In the genomic region with DNA sequence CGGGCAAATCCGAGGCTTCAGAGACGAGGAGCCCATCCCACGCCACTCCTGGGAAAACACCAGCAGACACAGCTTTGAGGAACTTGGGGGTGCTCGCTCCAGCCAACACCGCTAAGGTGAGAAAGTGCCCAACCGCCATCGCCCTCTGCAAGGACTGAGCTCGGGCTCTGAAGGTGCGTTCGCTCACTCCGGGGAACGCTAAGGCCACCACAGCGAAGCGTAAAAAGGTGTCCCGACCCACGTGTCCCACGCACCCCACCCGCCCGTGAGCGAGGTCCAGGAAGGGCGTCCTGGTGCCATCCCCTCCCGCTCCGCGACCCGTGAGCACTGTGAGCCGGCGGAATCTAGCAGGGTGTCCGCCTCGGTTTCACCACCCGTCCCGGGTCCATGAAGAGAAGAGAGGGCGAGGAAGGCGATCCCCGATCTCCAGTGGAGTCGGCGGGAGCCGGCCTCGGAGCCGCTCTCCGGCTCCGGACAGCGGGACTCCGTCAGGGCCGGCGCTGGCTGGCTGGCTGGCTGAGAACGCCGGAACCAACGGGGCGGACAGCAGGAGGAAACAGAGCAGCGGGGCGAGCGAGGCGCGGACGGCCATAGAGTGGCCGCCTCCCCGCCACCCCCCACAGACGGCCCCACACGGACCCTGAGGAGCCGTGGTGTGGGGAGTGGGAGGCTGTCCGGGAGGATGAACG, we compare ENCODE assay signal across 8 mouse cellular contexts. TPM values are rescaled to one million over a fixed set of nuclear protein-coding genes. Genes with fewer than 3 reads are reported as not detected.
A peak's percentile ranks its signal among the peaks of the same experiment; 100 is the strongest.
DNase-seq lines count a peak whose midpoint lies in the region; ATAC-seq and TF ChIP-seq lines count a peak whose summit lies in the region.

No protein-coding gene starts in this region.

- H3K4me1 ChIP-seq in embryonic facial prominence, embryonic 14.5 days (ENCODE audit: control insufficient read depth, insufficient read depth, low read length): no peaks in the 10 kb centered on the region; the same call in 1 of the 2 replicates
- peaks cover 7% of the 10 kb centered on the region for H3K4me1 ChIP-seq in midbrain, embryonic 14.5 days (ENCODE audit: control insufficient read depth, insufficient read depth, low read length)
- peaks cover 2% of the 10 kb centered on the region; the same call in 1 of the 2 replicates for H3K4me1 ChIP-seq in testis, adult 2 months (ENCODE audit: control insufficient read depth, insufficient read depth, low read length)

- H3K27ac ChIP-seq in embryonic facial prominence, embryonic 14.5 days (replicated peaks; ENCODE audit: low read depth, low read length): peak overlapping the region; percentile 77
- peak overlapping the region; percentile 94 for H3K27ac ChIP-seq in midbrain, embryonic 14.5 days (replicated peaks; ENCODE audit: low read depth, low read length)
- peak overlapping the region; percentile 94 for H3K27ac ChIP-seq in testis, adult 2 months (ENCODE audit: control insufficient read depth, insufficient read depth, low read depth, low read length)

- H3K27me3 ChIP-seq in embryonic facial prominence, embryonic 14.5 days (replicated peaks; ENCODE audit: control insufficient read depth, insufficient read depth, low read length): no peaks in the 10 kb centered on the region
- H3K27me3 ChIP-seq in midbrain, embryonic 14.5 days (ENCODE audit: control insufficient read depth, insufficient read depth, low read length): no peaks in the 10 kb centered on the region
- H3K27me3 ChIP-seq in testis, adult 2 months (ENCODE audit: control insufficient read depth, insufficient read depth, low read length): no peaks in the 10 kb centered on the region

- TF ChIP-seq POLR2A in testis, adult 2 months (IDR thresholded peaks at IDR 0.05; ENCODE audit: control insufficient read depth, low read depth, low read length): no peak

- H3K4me3 ChIP-seq in embryonic facial prominence, embryonic 14.5 days (ENCODE audit: low read depth, low read length): peak overlapping the region; percentile 98
- peak overlapping the region; percentile 97 for H3K4me3 ChIP-seq in midbrain, embryonic 14.5 days (replicated peaks; ENCODE audit: low read depth, low read length)
- H3K4me3 ChIP-seq in testis, adult 2 months (ENCODE audit: control insufficient read depth, low read depth, low read length): peak overlapping the region; percentile 98

- ATAC-seq in CD4-positive, CD25-positive, alpha-beta regulatory T cell, adult 4 months: peak; percentile 24
- ATAC-seq in embryonic facial prominence, embryonic 14.5 days (ENCODE audit: low read depth): peak; percentile 64
- ATAC-seq in hematopoietic stem cell, adult 5-6 weeks (replicated peaks in 1 of 2; ENCODE audit: insufficient read depth in 1 of 2, low FRiP score in 2 of 2, low TSS enrichment in 1 of 2, low read depth in 1 of 2, poor library complexity in 2 of 2, severe bottlenecking in 2 of 2): peak; percentile 19; a peak in 2 of 4 replicates
- ATAC-seq in midbrain, embryonic 14.5 days (ENCODE audit: low FRiP score, low TSS enrichment): peak; percentile 71

- H3K36me3 ChIP-seq in embryonic facial prominence, embryonic 14.5 days (ENCODE audit: control insufficient read depth, insufficient read depth, low read length): 0 out of 2 replicates have a peak, but pooled peaks cover 6% of the 10 kb centered on the region
- H3K36me3 ChIP-seq in midbrain, embryonic 14.5 days (ENCODE audit: control insufficient read depth, insufficient read depth, low read length): no peaks in the 10 kb centered on the region
- no peaks in the 10 kb centered on the region for H3K36me3 ChIP-seq in testis, adult 2 months (ENCODE audit: control insufficient read depth, insufficient read depth, low read length)

- peak overlapping the region; percentile 92 for H3K9ac ChIP-seq in embryonic facial prominence, embryonic 14.5 days (ENCODE audit: low read depth, low read length)
- H3K9ac ChIP-seq in midbrain, embryonic 14.5 days (replicated peaks; ENCODE audit: low read length): peak overlapping the region; percentile 83

- TF ChIP-seq CTCF in testis, adult 2 months (IDR thresholded peaks at IDR 0.05; ENCODE audit: control insufficient read depth, insufficient read depth, insufficient replicate concordance, low read depth, low read length): no peak

- no peaks in the 10 kb centered on the region for H3K9me3 ChIP-seq in embryonic facial prominence, embryonic 14.5 days (ENCODE audit: control insufficient read depth, low read length)
- H3K9me3 ChIP-seq in midbrain, embryonic 14.5 days (ENCODE audit: control insufficient read depth, low read length): no peaks in the 10 kb centered on the region

- H3K4me2 ChIP-seq in embryonic facial prominence, embryonic 14.5 days (ENCODE audit: low read depth, low read length): peak overlapping the region; percentile 89
- H3K4me2 ChIP-seq in midbrain, embryonic 14.5 days (ENCODE audit: low read length): peak overlapping the region; percentile 86

- peak; percentile 20 to 57 for DNase-seq in frontal cortex, postnatal 36 days (ENCODE audit: low spot score in 2 of 2)
- DNase-seq in frontal cortex, postnatal 25 days (ENCODE audit: low spot score in 2 of 2): no peak
- DNase-seq in embryonic facial prominence, embryonic 14.5 days (ENCODE audit: low spot score): no peak
- peak; percentile 14 to 36 for DNase-seq in layer of hippocampus, postnatal 36 days
- peak; percentile 31 for DNase-seq in midbrain, embryonic 14.5 days

- under 1% methylated on average over 27 of the region's 63 CpGs for WGBS in embryonic facial prominence, embryonic 14.5 days
- WGBS in midbrain, embryonic 14.5 days: under 1% methylated on average over 63 of the region's 63 CpGs

RNA-seq across cellular contexts. Expression of a gene that starts 0.9 kb away (rescaled TPM):
- polyA plus RNA-seq in CD4-positive, CD25-positive, alpha-beta regulatory T cell, adult 4 months (2017; shearing (Covaris generic)): 100 to 1,000 TPM; 163 to 182 TPM
- 62.7 and 66.5 TPM in 2 replicates for polyA plus RNA-seq in embryonic facial prominence, embryonic 14.5 days (2014; fragmentation: Nextera tagmentation; extraction: Ambion mirVana)
- total RNA-seq in hematopoietic stem cell, adult 5-6 weeks (2017): 233 and 245 TPM in 2 replicates
- 100 to 1,000 TPM; 148 to 157 TPM for total RNA-seq in layer of hippocampus, postnatal 36 days (2021)
- 70.2 and 114 TPM in 2 replicates for polyA plus RNA-seq in midbrain, embryonic 14.5 days (2014; fragmentation: Nextera tagmentation; extraction: Ambion mirVana)
- 38.8 and 46.6 TPM in 2 replicates for polyA plus RNA-seq in testis, adult 2 months (2012; rRNA removed)

RNA-seq across cellular contexts. Expression of a gene that starts 14.9 kb away (rescaled TPM):
- 10 to 100 TPM; 19.8 to 19.9 TPM for polyA plus RNA-seq in CD4-positive, CD25-positive, alpha-beta regulatory T cell, adult 4 months (2017; shearing (Covaris generic))
- 50.3 and 57.5 TPM in 2 replicates for polyA plus RNA-seq in embryonic facial prominence, embryonic 14.5 days (2014; fragmentation: Nextera tagmentation; extraction: Ambion mirVana)
- total RNA-seq in hematopoietic stem cell, adult 5-6 weeks (2017): 99.1 and 120 TPM in 2 replicates
- total RNA-seq in layer of hippocampus, postnatal 36 days (2021): 10 to 100 TPM; 63.9 to 78.5 TPM
- polyA plus RNA-seq in midbrain, embryonic 14.5 days (2014; fragmentation: Nextera tagmentation; extraction: Ambion mirVana): 20.9 and 23.2 TPM in 2 replicates
- 23.4 and 24.9 TPM in 2 replicates for polyA plus RNA-seq in testis, adult 2 months (2012; rRNA removed)

RNA-seq across cellular contexts. Expression of a gene that starts 53.3 kb away (rescaled TPM):
- 10 to 100 TPM; 51.3 to 54.0 TPM for polyA plus RNA-seq in CD4-positive, CD25-positive, alpha-beta regulatory T cell, adult 4 months (2017; shearing (Covaris generic))
- 33.6 and 34.8 TPM in 2 replicates for polyA plus RNA-seq in embryonic facial prominence, embryonic 14.5 days (2014; fragmentation: Nextera tagmentation; extraction: Ambion mirVana)
- total RNA-seq in hematopoietic stem cell, adult 5-6 weeks (2017): 45.7 and 62.1 TPM in 2 replicates
- 10 to 100 TPM; 19.8 to 20.6 TPM for total RNA-seq in layer of hippocampus, postnatal 36 days (2021)
- 23.1 and 24.5 TPM in 2 replicates for polyA plus RNA-seq in midbrain, embryonic 14.5 days (2014; fragmentation: Nextera tagmentation; extraction: Ambion mirVana)
- 19.6 and 20.8 TPM in 2 replicates for polyA plus RNA-seq in testis, adult 2 months (2012; rRNA removed)

RNA-seq across cellular contexts. Expression of a gene that starts 58.1 kb away (rescaled TPM):
- polyA plus RNA-seq in CD4-positive, CD25-positive, alpha-beta regulatory T cell, adult 4 months (2017; shearing (Covaris generic)): 10 to 100 TPM in 1 of 2 experiments, 1 to 10 TPM in 1; 4.7 to 14.2 TPM
- 11.0 and 11.4 TPM in 2 replicates for polyA plus RNA-seq in embryonic facial prominence, embryonic 14.5 days (2014; fragmentation: Nextera tagmentation; extraction: Ambion mirVana)
- total RNA-seq in hematopoietic stem cell, adult 5-6 weeks (2017): 4.8 and 7.4 TPM in 2 replicates
- total RNA-seq in layer of hippocampus, postnatal 36 days (2021): 10 to 100 TPM; 27.4 to 31.7 TPM
- polyA plus RNA-seq in midbrain, embryonic 14.5 days (2014; fragmentation: Nextera tagmentation; extraction: Ambion mirVana): 8.9 and 10.6 TPM in 2 replicates
- 26.5 and 35.7 TPM in 2 replicates for polyA plus RNA-seq in testis, adult 2 months (2012; rRNA removed)

Comparison
In these comparisons a context has a peak if more than half of its experiments do, and no peak if none do; other contexts are left out.
1. DNase-seq: peak in frontal cortex, postnatal 36 days (2 of 2), layer of hippocampus, postnatal 36 days (2 of 2) and midbrain, embryonic 14.5 days (single experiment); none in frontal cortex, postnatal 25 days (0 of 2) and embryonic facial prominence, embryonic 14.5 days (single experiment).
2. ATAC-seq: peak in every context shown above with its lines; median percentile 71 in midbrain, embryonic 14.5 days; 64 in embryonic facial prominence, embryonic 14.5 days; 24 in CD4-positive, CD25-positive, alpha-beta regulatory T cell, adult 4 months; 19 in hematopoietic stem cell, adult 5-6 weeks.
3. Peak in every context shown above with its lines, with median percentiles within 50 percentile points of each other: H3K27ac ChIP-seq and H3K4me3 ChIP-seq.